Mouse (Mus musculus) T-helper 2 cell (primary cell): Measurements from ENCODE around the gene Taf10.

Experiments
- in situ Hi-C: fragments of 300-600 bp; cut with MboI, MseI; formaldehyde crosslinking; loops from one replicate; pipeline ENCODE4 v1.15.1; 2025; ENCODE audit warnings: high pct_unique_total_duplicates

Taf10 gene

GRCm38 (mm10) chr7:105726144-105726979, 17.8 kb downstream of the Taf10 start:
- in situ Hi-C loops, result loop anchor here (5.0 kb wide), 1 partner anchor 74 kb away; the partner anchor contains the start of gene Dnhd1

GRCm38 (mm10) chr7:105721916-105722315, 22.2 kb downstream of the Taf10 start:
- in situ Hi-C loops, result no loop called here

DNA sequence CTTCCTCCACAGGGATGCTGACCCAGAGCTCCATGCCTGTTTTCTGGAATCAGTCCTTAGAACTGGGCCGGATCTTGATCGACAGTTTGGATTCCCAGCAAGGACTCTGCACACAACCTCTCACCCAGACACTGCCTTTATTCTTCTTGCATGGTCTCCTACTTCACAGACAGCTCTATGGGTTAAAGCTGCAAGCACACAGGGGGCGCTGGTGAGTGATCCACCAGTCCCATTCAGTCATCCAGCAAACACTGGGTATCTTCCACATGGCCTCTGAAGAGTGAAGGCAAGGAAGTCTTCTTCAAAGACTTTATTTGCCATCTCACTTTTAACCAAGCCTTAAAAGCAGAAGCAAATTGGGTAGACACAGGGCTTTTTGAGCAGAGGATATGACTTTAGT, 28.8 kb downstream of the Taf10 start:
- in situ Hi-C loops, result no loop called here

DNA sequence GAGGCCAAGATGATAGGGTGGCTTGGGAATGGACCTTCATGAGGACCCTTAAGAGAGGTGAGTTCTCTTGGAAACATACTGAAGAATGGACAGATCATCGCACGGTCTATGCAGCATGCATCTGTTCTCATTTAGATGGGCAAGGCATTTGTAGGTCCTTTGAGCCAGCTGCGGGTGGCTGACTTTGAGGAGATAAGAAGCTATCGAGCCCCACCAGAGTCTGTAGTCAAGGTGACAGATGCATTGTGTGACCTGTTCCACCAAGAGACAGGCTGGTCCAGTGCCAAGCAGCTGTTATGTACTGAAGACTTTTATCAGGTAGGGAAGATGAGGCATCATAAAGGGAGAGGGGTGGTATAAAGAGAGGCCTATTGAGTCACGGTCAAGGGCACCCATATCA, 35.4 kb downstream of the Taf10 start:
- in situ Hi-C loops, result no loop called here

DNA sequence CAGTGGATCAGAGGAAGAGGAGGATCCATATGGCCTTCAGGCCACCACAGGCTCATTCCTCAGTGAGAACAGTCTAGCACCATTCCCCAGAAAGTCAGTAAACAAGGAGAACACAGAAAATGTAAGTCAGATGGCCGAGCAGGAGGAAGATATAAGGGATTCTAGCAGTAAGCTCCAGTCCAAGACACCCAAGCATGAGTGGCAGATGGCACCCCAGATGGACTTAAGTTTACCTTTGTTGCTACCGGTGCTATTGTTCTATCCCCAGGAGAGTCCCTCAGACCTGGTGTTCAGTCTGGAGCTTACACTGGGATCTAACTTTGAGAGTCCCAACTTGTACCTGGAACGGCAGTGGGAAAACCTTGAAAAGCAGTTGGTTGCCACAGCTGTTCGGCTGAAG, 40.3 kb downstream of the Taf10 start:
- in situ Hi-C loops, result no loop called here

- in situ Hi-C loops, result no loop called here
Measured at GRCm38 (mm10) chr7:105703184-105703583, 41.0 kb downstream of the Taf10 start.

DNA sequence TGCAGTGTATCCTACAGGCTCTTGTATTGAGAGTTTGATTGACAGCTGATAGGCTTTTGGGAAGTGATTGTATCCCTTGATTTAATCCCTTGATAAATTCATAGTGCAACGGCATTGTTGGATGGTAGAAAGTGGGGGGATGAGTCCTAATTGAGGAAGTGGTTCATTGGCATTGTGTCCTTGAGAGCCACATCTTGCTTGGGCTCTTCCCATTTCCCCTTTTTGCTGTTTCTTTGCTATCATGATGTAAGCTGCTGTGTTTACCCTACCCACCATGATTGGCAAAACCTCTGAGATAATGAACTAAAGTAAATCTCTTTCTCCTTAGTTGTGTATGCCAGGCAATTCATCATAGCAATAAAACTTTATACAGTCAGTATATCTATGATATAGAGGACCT, 53.3 kb downstream of the Taf10 start:
- in situ Hi-C loops, result no loop called here
